Mouse (Mus musculus): ENCODE results near the gene Asgr1. TPM values are rescaled to one million over a fixed set of nuclear protein-coding genes. Genes with fewer than 3 reads are reported as not detected.

Gene Asgr1
- polyA plus RNA-seq, 1 experiment, result 4.0 TPM

DNA sequence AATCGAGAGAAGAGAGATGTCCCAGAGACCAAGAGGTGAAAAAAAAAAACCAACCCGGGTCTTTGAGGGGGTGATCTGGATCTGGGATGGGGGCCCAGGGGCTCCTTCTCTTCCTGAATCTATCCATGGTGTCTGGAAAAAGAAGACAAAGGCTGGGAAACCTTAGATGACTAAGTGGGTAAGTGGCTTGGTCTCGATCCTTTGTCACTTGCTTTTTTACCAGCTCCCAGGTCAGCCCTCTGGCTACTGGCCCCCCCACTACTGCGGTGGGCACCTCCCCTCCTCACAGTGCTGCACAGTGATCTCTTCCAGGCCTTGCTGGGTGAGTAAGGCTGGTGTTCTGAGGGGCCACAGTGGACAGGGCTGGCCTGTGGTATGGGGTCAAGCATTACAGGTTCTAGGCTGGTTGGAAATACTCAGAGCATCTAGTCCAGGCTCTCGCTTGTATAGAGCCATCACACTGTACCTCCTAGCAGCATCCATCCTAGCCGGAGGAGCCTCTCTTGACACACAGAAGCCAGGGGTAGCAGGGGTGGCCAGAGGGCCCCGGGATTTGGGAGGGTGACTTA is 36.6 kb upstream of the Asgr1 start:
- Histone ChIP-seq H3K79me2 (ENCODE audit: control insufficient read depth, insufficient read depth) (peaks cover 55% of the 10 kb centered on the region), H3ac (ENCODE audit: control insufficient read depth, insufficient read length, low read depth) (no peak overlapping the region), H3K27me3 (ENCODE audit: control insufficient read depth, insufficient read depth, insufficient read length) (no peaks in the 10 kb centered on the region), H3K79me3 (ENCODE audit: low read depth) (peaks cover 21% of the 10 kb centered on the region), H3K4me3 (ENCODE audit: insufficient read depth, poor library complexity, severe bottlenecking) (no peak overlapping the region), H3K36me3 (ENCODE audit: control insufficient read depth, insufficient read depth) (peaks cover 17% of the 10 kb centered on the region)
- TF ChIP-seq CEBPB (IDR thresholded peaks at IDR 0.05; ENCODE audit: low read depth), result no peak
- no peak for TF ChIP-seq USF1 (IDR thresholded peaks at IDR 0.05; ENCODE audit: low read depth)
- TF ChIP-seq MAX (IDR thresholded peaks at IDR 0.05), result no peak
- TF ChIP-seq CTCF (IDR thresholded peaks at IDR 0.05; ENCODE audit: control insufficient read depth, insufficient read depth, insufficient read length), result no peak
- no peak for TF ChIP-seq FOSL1 (IDR thresholded peaks at IDR 0.05; ENCODE audit: insufficient read depth, low read length, poor library complexity, severe bottlenecking)
- TF ChIP-seq MYOG (IDR thresholded peaks at IDR 0.05; ENCODE audit: control insufficient read depth, extremely low read depth, insufficient read length), result no peak
- no peak for TF ChIP-seq MYOD1 (IDR thresholded peaks at IDR 0.05; ENCODE audit: control insufficient read depth, insufficient read length, low read depth)

DNA sequence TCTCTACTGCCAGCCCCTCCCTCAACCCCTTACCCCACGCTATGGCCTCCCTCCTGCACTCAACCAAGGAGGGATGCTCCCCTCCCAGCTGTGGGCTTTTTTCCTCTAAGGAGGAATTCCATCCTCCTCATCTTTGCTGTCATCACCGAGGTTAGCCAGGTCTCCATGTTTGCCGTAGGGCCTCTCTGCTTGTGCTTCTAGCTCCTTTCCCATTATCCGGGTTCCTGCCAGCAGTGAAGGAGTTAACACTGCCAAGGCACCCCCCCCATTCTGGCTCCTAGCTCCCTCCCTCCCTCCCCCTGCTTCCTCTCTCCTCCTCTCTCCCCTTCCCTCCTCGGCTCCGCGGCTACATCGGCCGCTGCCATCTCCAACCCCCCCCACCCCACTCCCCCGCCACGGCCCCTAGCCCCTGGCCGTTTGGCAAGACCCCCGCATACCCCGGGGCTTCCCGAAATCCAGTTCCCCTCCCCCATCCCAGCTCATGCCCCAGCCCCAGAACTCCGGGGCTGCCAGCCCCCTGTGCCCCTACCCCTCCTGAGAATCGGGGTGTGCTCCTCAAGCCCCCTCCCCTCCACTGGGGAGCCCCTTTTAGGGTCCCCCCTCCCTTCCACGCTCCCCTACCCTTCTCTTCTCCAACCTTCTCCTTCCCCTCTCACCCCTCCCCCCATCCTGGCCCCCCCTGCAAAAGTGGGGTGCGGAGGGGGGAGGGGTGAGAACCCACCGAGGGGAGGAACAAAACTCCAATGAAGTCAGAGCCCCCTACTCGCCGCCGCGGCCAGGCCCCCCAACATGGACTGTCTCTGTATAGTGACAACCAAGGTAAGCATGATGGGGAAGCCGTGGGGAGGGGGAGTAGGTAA is 35.5 kb upstream of the Asgr1 start:
- peak overlapping the region; percentile 44 for H3ac ChIP-seq (ENCODE audit: control insufficient read depth, insufficient read length, low read depth)
- H3K27me3 ChIP-seq (ENCODE audit: control insufficient read depth, insufficient read depth, insufficient read length), result no peaks in the 10 kb centered on the region
- TF ChIP-seq MYOG (IDR thresholded peaks at IDR 0.05; ENCODE audit: control insufficient read depth, extremely low read depth, insufficient read length) (no peak), FOSL1 (IDR thresholded peaks at IDR 0.05; ENCODE audit: insufficient read depth, low read length, poor library complexity, severe bottlenecking) (no peak), USF1 (IDR thresholded peaks at IDR 0.05; ENCODE audit: low read depth) (no peak), CTCF (IDR thresholded peaks at IDR 0.05; ENCODE audit: control insufficient read depth, insufficient read depth, insufficient read length) (no peak), CEBPB (IDR thresholded peaks at IDR 0.05; ENCODE audit: low read depth) (no peak), MAX (IDR thresholded peaks at IDR 0.05) (no peak), MYOD1 (IDR thresholded peaks at IDR 0.05; ENCODE audit: control insufficient read depth, insufficient read length, low read depth) (no peak)
- peaks cover 32% of the 10 kb centered on the region for H3K79me3 ChIP-seq (ENCODE audit: low read depth)
- peaks cover 6% of the 10 kb centered on the region for H3K36me3 ChIP-seq (ENCODE audit: control insufficient read depth, insufficient read depth)
- peaks cover 66% of the 10 kb centered on the region for H3K79me2 ChIP-seq (ENCODE audit: control insufficient read depth, insufficient read depth)
- peak overlapping the region; percentile 90 for H3K4me3 ChIP-seq (ENCODE audit: insufficient read depth, poor library complexity, severe bottlenecking)

DNA sequence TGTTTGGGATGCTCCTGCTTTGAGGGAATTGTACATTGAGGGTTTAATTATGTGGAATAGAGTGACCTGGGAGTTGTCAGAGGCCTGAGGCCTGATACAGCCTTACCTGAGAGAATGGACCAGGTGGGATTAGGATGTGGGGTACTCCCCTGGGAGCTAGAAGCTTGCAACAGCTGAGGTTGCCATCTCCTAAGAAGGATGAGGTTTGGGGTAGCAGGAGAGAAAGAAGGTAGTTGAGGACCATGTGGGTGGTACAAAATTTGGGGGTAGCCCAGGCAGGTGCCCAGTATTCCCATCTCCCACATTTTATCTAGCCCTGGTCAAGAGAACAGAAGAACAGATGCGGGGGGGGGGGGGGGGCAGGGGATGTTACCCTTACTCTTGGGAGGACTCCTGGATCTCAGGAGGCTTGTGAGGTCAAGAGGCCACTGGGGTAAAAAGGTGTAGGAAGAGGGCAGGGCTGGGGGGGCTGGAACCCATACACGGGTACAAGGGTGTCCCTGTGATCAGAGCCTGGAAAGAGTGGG is 34.3 kb upstream of the Asgr1 start:
- Histone ChIP-seq H3K27me3 (ENCODE audit: control insufficient read depth, insufficient read depth, insufficient read length) (no peaks in the 10 kb centered on the region), H3K4me3 (ENCODE audit: insufficient read depth, poor library complexity, severe bottlenecking) (peak overlapping the region; percentile 90), H3K79me2 (ENCODE audit: control insufficient read depth, insufficient read depth) (peaks cover 68% of the 10 kb centered on the region), H3K79me3 (ENCODE audit: low read depth) (peaks cover 40% of the 10 kb centered on the region), H3K36me3 (ENCODE audit: control insufficient read depth, insufficient read depth) (no peaks in the 10 kb centered on the region), H3ac (ENCODE audit: control insufficient read depth, insufficient read length, low read depth) (peak overlapping the region; percentile 38)
- TF ChIP-seq MYOD1 (IDR thresholded peaks at IDR 0.05; ENCODE audit: control insufficient read depth, insufficient read length, low read depth) (no peak), CTCF (IDR thresholded peaks at IDR 0.05; ENCODE audit: control insufficient read depth, insufficient read depth, insufficient read length) (no peak), CEBPB (IDR thresholded peaks at IDR 0.05; ENCODE audit: low read depth) (no peak), USF1 (IDR thresholded peaks at IDR 0.05; ENCODE audit: low read depth) (no peak)

DNA sequence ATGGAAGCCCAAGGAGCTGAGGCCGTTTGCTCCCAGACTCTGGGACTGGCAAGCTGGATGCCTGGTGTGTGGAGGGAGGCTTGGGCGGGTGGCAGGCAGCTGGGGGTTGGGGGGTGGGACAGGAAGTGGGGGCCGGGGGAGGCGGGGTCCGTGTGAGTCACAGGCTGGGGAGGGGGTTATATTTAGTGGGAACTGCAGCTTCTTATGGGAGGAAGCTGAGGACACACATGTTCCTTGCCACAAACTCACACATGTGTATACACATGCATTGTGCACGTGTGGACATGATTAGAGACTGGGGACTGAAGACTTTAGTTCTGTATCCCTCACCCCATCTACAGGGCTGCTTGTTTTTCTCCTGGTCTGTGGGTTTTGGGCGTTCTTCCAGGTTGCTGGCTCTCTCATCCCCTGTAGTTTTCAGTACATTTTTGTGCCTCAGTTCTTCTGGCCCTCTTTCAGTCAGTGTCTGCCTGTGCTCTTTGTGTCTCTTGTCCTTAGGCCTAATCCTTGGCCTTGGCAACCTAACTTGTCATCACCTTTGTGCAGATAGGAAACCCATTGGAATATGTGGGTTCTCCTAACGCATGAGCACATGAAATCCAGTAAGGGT is 33.8 kb upstream of the Asgr1 start:
- no peak for TF ChIP-seq MYOD1 (IDR thresholded peaks at IDR 0.05; ENCODE audit: control insufficient read depth, insufficient read length, low read depth)
- TF ChIP-seq CTCF (IDR thresholded peaks at IDR 0.05; ENCODE audit: control insufficient read depth, insufficient read depth, insufficient read length), result no peak
- no peak for TF ChIP-seq USF1 (IDR thresholded peaks at IDR 0.05; ENCODE audit: low read depth)
- no peak for TF ChIP-seq MYOG (IDR thresholded peaks at IDR 0.05; ENCODE audit: control insufficient read depth, extremely low read depth, insufficient read length)
- no peak for TF ChIP-seq MAX (IDR thresholded peaks at IDR 0.05)
- TF ChIP-seq FOSL1 (IDR thresholded peaks at IDR 0.05; ENCODE audit: insufficient read depth, low read length, poor library complexity, severe bottlenecking), result no peak
- TF ChIP-seq CEBPB (IDR thresholded peaks at IDR 0.05; ENCODE audit: low read depth), result no peak
- Histone ChIP-seq H3K79me2 (ENCODE audit: control insufficient read depth, insufficient read depth) (peaks cover 69% of the 10 kb centered on the region), H3ac (ENCODE audit: control insufficient read depth, insufficient read length, low read depth) (peak overlapping the region; percentile 38), H3K79me3 (ENCODE audit: low read depth) (peaks cover 40% of the 10 kb centered on the region), H3K36me3 (ENCODE audit: control insufficient read depth, insufficient read depth) (no peaks in the 10 kb centered on the region), H3K4me3 (ENCODE audit: insufficient read depth, poor library complexity, severe bottlenecking) (peak overlapping the region; percentile 90), H3K27me3 (ENCODE audit: control insufficient read depth, insufficient read depth, insufficient read length) (no peaks in the 10 kb centered on the region)

DNA sequence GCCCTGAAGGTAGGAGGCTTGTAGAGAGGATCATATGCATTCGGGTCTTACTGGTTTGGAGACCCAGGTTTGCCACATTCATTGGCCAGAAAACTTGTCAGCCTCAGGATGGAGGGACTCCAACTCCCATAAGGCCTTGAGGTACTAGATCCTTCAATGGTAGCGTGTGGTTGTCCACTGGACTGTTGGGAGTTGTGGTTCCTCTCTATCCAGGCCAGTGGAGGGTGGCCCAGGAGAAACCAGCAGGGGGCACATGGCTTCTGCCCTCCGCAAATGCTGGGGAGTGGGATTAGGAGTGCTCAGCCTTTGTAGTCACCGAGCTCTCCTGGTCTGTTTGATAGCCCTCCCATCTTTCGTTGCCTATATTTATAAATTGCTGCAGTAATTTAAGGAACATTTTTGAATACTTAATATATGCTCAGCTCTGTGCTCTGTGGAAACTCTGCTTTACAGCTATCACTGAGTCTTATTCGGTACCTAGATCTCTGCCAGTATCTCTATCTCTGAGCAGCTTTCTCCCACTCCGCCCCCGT is 33.1 kb upstream of the Asgr1 start:
- peak; percentile 46 for TF ChIP-seq CTCF (IDR thresholded peaks at IDR 0.05; ENCODE audit: control insufficient read depth, insufficient read depth, insufficient read length)
- no peak for TF ChIP-seq USF1 (IDR thresholded peaks at IDR 0.05; ENCODE audit: low read depth)
- H3K4me3 ChIP-seq (ENCODE audit: insufficient read depth, poor library complexity, severe bottlenecking), result peak overlapping the region; percentile 34
- H3ac ChIP-seq (ENCODE audit: control insufficient read depth, insufficient read length, low read depth), result peak overlapping the region; percentile 52
- H3K79me2 ChIP-seq (ENCODE audit: control insufficient read depth, insufficient read depth), result peaks cover 75% of the 10 kb centered on the region
- peaks cover 45% of the 10 kb centered on the region for H3K79me3 ChIP-seq (ENCODE audit: low read depth)
- no peaks in the 10 kb centered on the region for H3K36me3 ChIP-seq (ENCODE audit: control insufficient read depth, insufficient read depth)
- no peaks in the 10 kb centered on the region for H3K27me3 ChIP-seq (ENCODE audit: control insufficient read depth, insufficient read depth, insufficient read length)

All from C2C12 (cell line).